Mouse (Mus musculus): ENCODE results near the gene Cxcl10. TPM values are rescaled to one million over a fixed set of nuclear protein-coding genes. Genes with fewer than 3 reads are reported as not detected.
A peak's percentile ranks its signal among the peaks of the same experiment; 100 is the strongest.
"Not testable (repeated sequence)": the region's sequence is repeated elsewhere in the genome, so short reads cannot be mapped to it uniquely, and the experiment has no call there.

Gene Cxcl10
- total and polyA plus RNA-seq, 3 experiments, result 0.34 to 3.6 TPM; not detected in 1

- intact Hi-C loops (cut with DNase I), result no loop called here
- TF ChIP-seq EP300 (IDR thresholded peaks at IDR 0.05; ENCODE audit: insufficient read depth, low read depth, low read length) (no peak), POLR2A (IDR thresholded peaks at IDR 0.05; ENCODE audit: insufficient read depth, low read depth, low read length) (no peak), CTCF (IDR thresholded peaks at IDR 0.05) (peak; percentile 27; the same call in 1 of the 2 replicates)
- Histone ChIP-seq H3K27ac (no peak overlapping the region; the same call in 1 of the 2 replicates), H3K79me2 (replicated peaks; ENCODE audit: control insufficient read depth, insufficient read depth, low read length) (no peaks in the 10 kb centered on the region), H3K4me3 (no peak overlapping the region), H3K36me3 (ENCODE audit: control insufficient read depth, insufficient read depth, low read length) (no peaks in the 10 kb centered on the region), H3K27me3 (ENCODE audit: control insufficient read depth, insufficient read depth, low read length) (no peaks in the 10 kb centered on the region), H3K9ac (ENCODE audit: low read depth, low read length) (no peak overlapping the region), H3K4me1 (ENCODE audit: control insufficient read depth, insufficient read depth, low read length) (no peaks in the 10 kb centered on the region; the same call in 1 of the 2 replicates)
- DNase-seq, result peak in 1 of 2 experiments; percentile 52
- 57% methylated on average over 11 of the region's 11 CpGs for WGBS
Measured at GRCm38 (mm10) chr5:92358767-92359455, 10.2 kb upstream of the Cxcl10 start.

- Histone ChIP-seq H3K27me3 (ENCODE audit: control insufficient read depth, insufficient read depth, low read length) (no peaks in the 10 kb centered on the region), H3K27ac (no peak overlapping the region), H3K79me2 (replicated peaks; ENCODE audit: control insufficient read depth, insufficient read depth, low read length) (no peaks in the 10 kb centered on the region), H3K9ac (ENCODE audit: low read depth, low read length) (no peak overlapping the region), H3K4me1 (ENCODE audit: control insufficient read depth, insufficient read depth, low read length) (peaks cover under 1% of the 10 kb centered on the region), H3K4me3 (no peak overlapping the region), H3K36me3 (ENCODE audit: control insufficient read depth, insufficient read depth, low read length) (no peaks in the 10 kb centered on the region)
- no peak for TF ChIP-seq CTCF (IDR thresholded peaks at IDR 0.05)
- no peak for TF ChIP-seq EP300 (IDR thresholded peaks at IDR 0.05; ENCODE audit: insufficient read depth, low read depth, low read length)
- TF ChIP-seq POLR2A (IDR thresholded peaks at IDR 0.05; ENCODE audit: insufficient read depth, low read depth, low read length), result no peak
- intact Hi-C loops (cut with DNase I), result no loop called here
- DNase-seq, result no peak
- WGBS, result 16% methylated on average over 12 of the region's 12 CpGs
Measured at GRCm38 (mm10) chr5:92358033-92358432, 9.3 kb upstream of the Cxcl10 start.

GRCm38 (mm10) chr5:92353517-92353916, 4.8 kb upstream of the Cxcl10 start:
- Histone ChIP-seq H3K4me3 (peak overlapping the region; percentile 63), H3K36me3 (ENCODE audit: control insufficient read depth, insufficient read depth, low read length) (no peaks in the 10 kb centered on the region), H3K4me1 (ENCODE audit: control insufficient read depth, insufficient read depth, low read length) (peaks cover 7% of the 10 kb centered on the region), H3K79me2 (replicated peaks; ENCODE audit: control insufficient read depth, insufficient read depth, low read length) (no peaks in the 10 kb centered on the region), H3K27me3 (ENCODE audit: control insufficient read depth, insufficient read depth, low read length) (no peaks in the 10 kb centered on the region), H3K27ac (peak overlapping the region; percentile 78), H3K9ac (ENCODE audit: low read depth, low read length) (peak overlapping the region; percentile 54; the same call in 1 of the 2 replicates)
- WGBS, result 11% methylated on average over 11 of the region's 11 CpGs
- TF ChIP-seq CTCF (IDR thresholded peaks at IDR 0.05), result no peak
- 0 out of 2 replicates have a peak, but pooled peaks have one; percentile 14 for TF ChIP-seq EP300 (IDR thresholded peaks at IDR 0.05; ENCODE audit: insufficient read depth, low read depth, low read length)
- TF ChIP-seq POLR2A (IDR thresholded peaks at IDR 0.05; ENCODE audit: insufficient read depth, low read depth, low read length), result peak; percentile 44; the same call in 1 of the 2 replicates
- intact Hi-C loops (cut with DNase I), result loop anchor here (5.0 kb wide), 1 partner anchor 41 kb away; the partner anchor contains the start of gene Sdad1
- DNase-seq, result peak; percentile 70 to 80

- not testable (repeated sequence) for H3K27ac ChIP-seq; H3K36me3 ChIP-seq (ENCODE audit: control insufficient read depth, insufficient read depth, low read length); H3K79me2 ChIP-seq (replicated peaks; ENCODE audit: control insufficient read depth, insufficient read depth, low read length); DNase-seq; H3K9ac ChIP-seq (ENCODE audit: low read depth, low read length); H3K4me3 ChIP-seq; H3K27me3 ChIP-seq (ENCODE audit: control insufficient read depth, insufficient read depth, low read length); H3K4me1 ChIP-seq (ENCODE audit: control insufficient read depth, insufficient read depth, low read length)
- WGBS, result 71% methylated on average over 4 of the region's 4 CpGs
- intact Hi-C loops (cut with DNase I), result loop anchor here (5.0 kb wide), 1 partner anchor 40 kb away; the partner anchor contains the start of gene Sdad1
Measured at GRCm38 (mm10) chr5:92352716-92353115, 4.0 kb upstream of the Cxcl10 start.

GRCm38 (mm10) chr5:92349731-92350130, 1.0 kb upstream of the Cxcl10 start:
- no peaks in the 10 kb centered on the region for H3K27me3 ChIP-seq (ENCODE audit: control insufficient read depth, insufficient read depth, low read length)
- peaks cover 7% of the 10 kb centered on the region for H3K4me1 ChIP-seq (ENCODE audit: control insufficient read depth, insufficient read depth, low read length)
- H3K27ac ChIP-seq, result no peak overlapping the region
- WGBS, result 72% methylated on average over 7 of the region's 7 CpGs
- H3K9ac ChIP-seq (ENCODE audit: low read depth, low read length), result no peak overlapping the region
- H3K79me2 ChIP-seq (replicated peaks; ENCODE audit: control insufficient read depth, insufficient read depth, low read length), result no peaks in the 10 kb centered on the region
- intact Hi-C loops (cut with DNase I), result loop anchor here (2.0 to 5.0 kb wide), 2 partner anchors 25 to 37 kb away; partner anchors contain the start of gene Sdad1
- TF ChIP-seq EP300 (IDR thresholded peaks at IDR 0.05; ENCODE audit: insufficient read depth, low read depth, low read length), result no peak
- TF ChIP-seq CTCF (IDR thresholded peaks at IDR 0.05), result no peak
- no peak for TF ChIP-seq POLR2A (IDR thresholded peaks at IDR 0.05; ENCODE audit: insufficient read depth, low read depth, low read length)
- no peak for DNase-seq
- H3K36me3 ChIP-seq (ENCODE audit: control insufficient read depth, insufficient read depth, low read length), result no peaks in the 10 kb centered on the region
- H3K4me3 ChIP-seq, result no peak overlapping the region

GRCm38 (mm10) chr5:92345006-92345405, 3.7 kb downstream of the Cxcl10 start:
- Histone ChIP-seq H3K27ac (no peak overlapping the region), H3K36me3 (ENCODE audit: control insufficient read depth, insufficient read depth, low read length) (peaks cover 5% of the 10 kb centered on the region; the same call in 1 of the 2 replicates), H3K79me2 (replicated peaks; ENCODE audit: control insufficient read depth, insufficient read depth, low read length) (no peaks in the 10 kb centered on the region), H3K27me3 (ENCODE audit: control insufficient read depth, insufficient read depth, low read length) (no peaks in the 10 kb centered on the region), H3K4me3 (no peak overlapping the region), H3K9ac (ENCODE audit: low read depth, low read length) (no peak overlapping the region), H3K4me1 (ENCODE audit: control insufficient read depth, insufficient read depth, low read length) (peaks cover 8% of the 10 kb centered on the region)
- TF ChIP-seq CTCF (IDR thresholded peaks at IDR 0.05) (no peak), POLR2A (IDR thresholded peaks at IDR 0.05; ENCODE audit: insufficient read depth, low read depth, low read length) (no peak), EP300 (IDR thresholded peaks at IDR 0.05; ENCODE audit: insufficient read depth, low read depth, low read length) (no peak)
- WGBS, result 85% methylated on average over 8 of the region's 8 CpGs
- no peak for DNase-seq
- intact Hi-C loops (cut with DNase I), result no loop called here

All from heart, adult 2 months (tissue).